Mouse (Mus musculus) bone marrow, adult 2 months (tissue): ENCODE data around the gene Tff1.

Experiments
- CTCF ChIP-seq: fragments of 200-500 bp; IDR thresholded peaks from 2 replicates; pipeline ENCODE4 v1.5.1; 2011; ENCODE audit warnings: low read length, control low read depth; ENCODE audit not compliant: control insufficient read depth, insufficient read depth
- POLR2A ChIP-seq: fragments of 200-500 bp; IDR thresholded peaks from 2 replicates; pipeline ENCODE4 v1.6.1; 2011; ENCODE audit warnings: low read depth, mild to moderate bottlenecking, control low read depth, low read length, borderline replicate concordance; ENCODE audit not compliant: control insufficient read depth

GRCm38 (mm10) chr17:31117946-31118345 is 47.1 kb downstream of the Tff1 start:
- no peak for TF ChIP-seq CTCF
- no peak for TF ChIP-seq POLR2A
